Mouse (Mus musculus) thymus, adult 2 months (tissue): ENCODE results near the gene Ctbp1. TPM values are rescaled to one million over a fixed set of nuclear protein-coding genes. Genes with fewer than 3 reads are reported as not detected.

Experiments used
- DNase-seq: peaks from one replicate; pipeline ENCODE4 v3.0.0; 2021
- H3K27ac ChIP-seq: fragments of 200-500 bp; 2 replicates; pipeline ENCODE4 v1.5.1; 2012; ENCODE audit warnings: low read length, control low read depth; ENCODE audit not compliant: control insufficient read depth, insufficient read depth
- H3K27me3 ChIP-seq: fragments of 200-500 bp; 2 replicates; pipeline ENCODE4 v1.6.1; 2012; ENCODE audit warnings: mild to moderate bottlenecking, low read length, moderate library complexity, mixed read lengths; ENCODE audit not compliant: control insufficient read depth, insufficient read depth
- H3K36me3 ChIP-seq: fragments of 200-500 bp; 2 replicates; pipeline ENCODE4 v1.6.1; 2012; ENCODE audit warnings: mild to moderate bottlenecking, low read length, moderate library complexity; ENCODE audit not compliant: control insufficient read depth, insufficient read depth
- H3K4me1 ChIP-seq: fragments of 200-500 bp; replicated peaks from 2 replicates; pipeline ENCODE4 v1.6.1; 2012; ENCODE audit warnings: low read length; ENCODE audit not compliant: control insufficient read depth, insufficient read depth
- H3K4me3 ChIP-seq: fragments of 200-500 bp; 2 replicates; pipeline ENCODE4 v1.5.1; 2012; ENCODE audit warnings: mild to moderate bottlenecking, low read length, control low read depth, moderate library complexity; ENCODE audit not compliant: control insufficient read depth, insufficient read depth
- CTCF ChIP-seq: fragments of 200-500 bp; IDR thresholded peaks from 2 replicates; pipeline ENCODE4 v1.5.1; 2012; ENCODE audit warnings: mild to moderate bottlenecking, control low read depth, low read length, moderate library complexity, borderline replicate concordance; ENCODE audit not compliant: control insufficient read depth, poor library complexity, insufficient read depth; ENCODE audit errors: extremely low read depth
- POLR2A ChIP-seq: fragments of 200-500 bp; IDR thresholded peaks from 2 replicates; pipeline ENCODE4 v1.6.1; 2012; ENCODE audit warnings: mild to moderate bottlenecking, low read length, control low read depth, moderate library complexity; ENCODE audit not compliant: control insufficient read depth, poor library complexity, insufficient read depth; ENCODE audit errors: extremely low read depth
- whole genome bisulfite sequencing: fragments of 180-500 bp; shearing (Covaris S2); methylation state at CpG from one replicate; pipeline ENCODE4 v1.1.7; 2018; 5-methylcytosine and 5-hydroxymethylcytosine counted together
- polyA plus RNA-seq: library from polyadenylated mRNA; depleted of rRNA; stranded (reverse); fragments of >200 nt; gene quantifications from 2 replicates; pipeline ENCODE4 v1.2.3, GENCODE M21; 2012

Ctbp1 gene
- polyA plus RNA-seq, 1 experiment, result 568 TPM

DNA sequence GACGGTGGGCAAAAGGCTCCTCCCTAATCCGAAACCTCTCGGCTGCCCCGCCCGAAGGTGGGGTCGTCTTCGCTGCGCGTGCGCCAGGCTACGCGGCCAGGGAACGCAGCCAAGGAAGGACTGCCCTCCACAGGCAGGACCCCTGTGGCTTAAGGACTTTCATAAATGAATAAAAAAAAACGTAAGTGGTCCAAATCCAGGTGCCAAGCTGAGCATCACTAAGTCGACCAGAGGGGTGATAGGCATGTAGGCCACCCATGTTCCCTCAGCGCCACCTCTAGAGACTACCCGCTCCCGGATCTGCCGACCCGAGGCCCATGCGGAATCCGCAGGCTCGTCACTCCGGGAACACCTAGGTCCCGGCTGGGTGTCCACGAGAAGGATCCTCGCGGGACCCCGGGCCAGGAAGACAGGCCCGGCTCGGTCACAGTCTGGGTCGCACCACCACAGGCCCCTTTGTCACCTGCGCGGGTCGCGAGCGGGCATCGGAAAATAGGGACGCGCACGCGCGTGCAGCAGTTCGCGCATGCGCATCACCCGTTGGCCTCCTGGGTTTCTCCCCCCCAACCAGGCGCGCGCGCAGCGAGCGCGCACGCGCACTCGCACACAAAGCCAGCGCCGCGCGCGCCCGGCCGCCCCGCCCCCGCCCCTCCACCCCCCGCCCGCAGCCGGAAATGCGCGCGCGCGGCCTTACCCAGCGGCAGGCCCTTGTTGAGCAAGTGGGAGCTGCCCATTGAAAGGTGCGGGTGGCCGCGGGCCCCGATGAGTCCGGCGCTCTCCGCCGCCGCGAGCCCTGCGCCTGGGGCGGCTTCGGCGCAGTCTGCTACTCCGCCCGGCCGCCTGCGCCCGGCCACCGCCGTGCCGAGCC is 475 bp downstream of the Ctbp1 start:
- Histone ChIP-seq H3K4me3 (peak overlapping the region; percentile 80), H3K27me3 (no peaks in the 10 kb centered on the region), H3K36me3 (peaks cover 2% of the 10 kb centered on the region; the same call in 1 of the 2 replicates), H3K27ac (peak overlapping the region; percentile 43), H3K4me1 (peaks cover 11% of the 10 kb centered on the region)
- peak; percentile 91 for DNase-seq
- under 1% methylated on average over 94 of the region's 97 CpGs for WGBS
- TF ChIP-seq CTCF (no peak), POLR2A (peak; percentile 64)

GRCm38 (mm10) chr5:33273777-33274084 is 1.1 kb downstream of the Ctbp1 start:
- Histone ChIP-seq H3K4me1 (peaks cover 11% of the 10 kb centered on the region), H3K36me3 (peaks cover 7% of the 10 kb centered on the region), H3K4me3 (peak overlapping the region; percentile 80), H3K27ac (no peak overlapping the region), H3K27me3 (no peaks in the 10 kb centered on the region)
- no peak for DNase-seq
- 8% methylated on average over 6 of the region's 6 CpGs for WGBS
- TF ChIP-seq POLR2A (no peak; the same call in 1 of the 2 replicates), CTCF (no peak)

DNA sequence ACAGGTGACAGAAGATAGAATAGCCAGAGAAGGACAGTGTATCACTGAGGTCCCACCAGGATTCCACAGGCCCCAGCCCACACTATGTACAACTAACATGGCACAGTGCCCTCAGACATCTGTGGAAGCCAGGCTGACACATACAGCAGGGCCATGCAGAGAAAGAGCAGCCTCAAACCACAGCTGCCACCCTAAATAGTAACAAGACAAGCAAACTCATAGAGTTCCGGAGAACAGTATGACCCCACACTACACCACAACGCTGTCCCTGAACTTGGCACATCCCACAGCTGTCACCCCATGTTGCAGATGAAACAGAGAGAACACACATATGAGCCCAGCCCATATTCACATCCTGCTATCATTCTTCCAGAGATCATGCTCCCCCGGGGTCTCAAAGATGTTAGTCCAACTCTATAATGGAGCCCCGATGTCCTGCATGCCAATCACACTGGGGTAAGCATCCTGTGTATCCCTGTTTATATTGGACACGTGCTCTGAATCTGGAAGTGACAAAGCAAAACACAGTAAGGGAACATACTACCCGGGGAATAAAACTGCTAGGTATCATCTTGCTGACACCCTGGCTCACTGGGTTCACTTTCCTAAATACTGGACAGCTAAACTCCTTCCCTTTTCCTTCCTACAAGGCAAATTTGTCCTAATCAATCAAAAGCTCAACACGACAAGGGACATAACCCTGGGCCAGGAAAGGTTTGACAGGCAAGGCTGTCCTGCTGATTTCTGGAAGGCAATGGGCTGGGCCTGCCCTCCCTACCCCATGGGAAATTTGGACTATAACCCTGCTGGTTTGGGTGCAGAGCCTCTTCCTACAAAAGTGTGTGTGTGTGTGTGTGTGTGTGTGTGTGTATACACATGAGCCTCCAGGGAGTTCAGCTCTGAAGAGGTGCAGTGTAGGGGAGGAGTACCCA is 1.7 kb downstream of the Ctbp1 start:
- no peak for DNase-seq
- peaks cover 11% of the 10 kb centered on the region for H3K4me1 ChIP-seq
- no peak for TF ChIP-seq CTCF
- no peak for TF ChIP-seq POLR2A
- 53% methylated on average over 7 of the region's 7 CpGs for WGBS
- peak overlapping the region; percentile 80 for H3K4me3 ChIP-seq
- H3K36me3 ChIP-seq, result peaks cover 14% of the 10 kb centered on the region
- H3K27me3 ChIP-seq, result no peaks in the 10 kb centered on the region
- H3K27ac ChIP-seq, result no peak overlapping the region

DNA sequence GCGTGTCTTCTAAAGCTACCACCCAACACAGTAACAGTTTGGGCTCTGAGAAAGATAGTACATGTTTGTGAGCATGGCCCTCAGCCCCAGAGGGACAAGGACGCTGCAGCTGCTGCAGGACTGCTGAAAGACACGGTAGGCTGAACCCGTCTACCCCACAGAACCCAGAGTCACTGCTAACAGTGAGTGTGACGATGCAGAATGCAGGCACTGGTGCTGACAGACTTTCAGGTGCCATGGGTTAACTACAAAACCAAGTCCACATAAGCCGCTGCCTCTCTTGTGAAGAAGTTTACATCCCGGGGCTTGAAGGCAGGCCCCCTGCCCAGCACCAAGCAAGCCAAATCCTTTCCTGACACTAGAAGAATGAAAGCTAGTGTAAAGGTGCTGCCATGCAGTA is 2.6 kb downstream of the Ctbp1 start:
- Histone ChIP-seq H3K27ac (no peak overlapping the region), H3K36me3 (peaks cover 23% of the 10 kb centered on the region), H3K4me3 (no peak overlapping the region), H3K27me3 (no peaks in the 10 kb centered on the region), H3K4me1 (peaks cover 11% of the 10 kb centered on the region)
- 93% methylated on average over 7 of the region's 7 CpGs for WGBS
- DNase-seq, result no peak
- TF ChIP-seq CTCF, result no peak
- no peak for TF ChIP-seq POLR2A

DNA sequence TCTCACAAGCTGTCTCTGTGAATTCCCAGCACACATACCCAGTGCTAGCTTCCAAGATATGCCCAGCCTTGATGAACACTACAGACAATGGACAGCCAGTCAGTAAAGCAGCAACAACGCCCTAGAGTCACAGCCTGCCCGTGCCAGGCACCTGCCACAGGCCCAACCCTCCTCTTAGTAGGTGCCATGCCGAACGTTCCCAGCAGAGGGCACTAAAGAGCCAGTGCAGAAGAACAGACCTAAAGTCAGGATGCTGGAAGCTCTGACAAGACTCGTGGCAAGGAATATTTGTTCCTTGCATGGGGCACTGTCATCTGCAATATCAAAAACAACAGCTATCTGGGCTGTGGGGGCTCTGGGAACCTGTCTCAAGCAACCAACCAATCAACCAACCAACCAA is 4.2 kb downstream of the Ctbp1 start:
- peaks cover 39% of the 10 kb centered on the region for H3K36me3 ChIP-seq
- TF ChIP-seq CTCF, result peak; percentile 94
- TF ChIP-seq POLR2A, result no peak
- H3K27ac ChIP-seq, result no peak overlapping the region
- peak; percentile 90 for DNase-seq
- H3K4me3 ChIP-seq, result no peak overlapping the region
- H3K27me3 ChIP-seq, result no peaks in the 10 kb centered on the region
- peaks cover 11% of the 10 kb centered on the region for H3K4me1 ChIP-seq
- WGBS, result 8% methylated on average over 5 of the region's 5 CpGs

- TF ChIP-seq POLR2A (no peak), CTCF (no peak)
- Histone ChIP-seq H3K36me3 (peaks cover 100% of the 10 kb centered on the region), H3K27ac (no peak overlapping the region), H3K4me3 (no peak overlapping the region), H3K27me3 (no peaks in the 10 kb centered on the region), H3K4me1 (no peaks in the 10 kb centered on the region)
- DNase-seq, result no peak
- 95% methylated on average over 5 of the region's 5 CpGs for WGBS
Measured at GRCm38 (mm10) chr5:33254416-33254815, 20.4 kb downstream of the Ctbp1 start.
